Mouse (Mus musculus): Measurements from ENCODE around the gene Fkbp1b. TPM values are rescaled to one million over a fixed set of nuclear protein-coding genes. Genes with fewer than 3 reads are reported as not detected.
"Not testable (repeated sequence)": the region's sequence is repeated elsewhere in the genome, so short reads cannot be mapped to it uniquely, and the experiment has no call there.

Gene Fkbp1b
- polyA plus RNA-seq, 1 experiment from 2014 or later, result 38.8 TPM

DNA sequence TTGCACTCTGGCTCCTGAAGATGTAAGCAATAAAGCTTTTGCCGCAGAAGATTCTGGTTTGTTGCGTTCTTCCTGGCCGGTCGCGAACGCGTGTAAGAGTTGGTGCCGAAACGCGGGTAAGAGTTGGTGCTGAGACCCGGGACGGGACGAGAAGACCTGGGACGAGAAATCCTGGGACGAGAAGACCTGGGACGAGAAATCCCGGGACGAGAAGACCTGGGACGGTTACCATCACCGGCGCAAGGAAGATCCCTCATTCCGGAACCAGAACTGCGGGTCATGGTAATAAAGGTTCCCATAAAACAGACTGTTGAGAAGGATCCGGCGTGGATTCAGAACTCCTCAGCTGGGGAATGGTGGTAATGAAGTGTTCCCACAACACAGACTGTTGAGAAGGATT lies 53.3 kb downstream of the Fkbp1b start:
- H3K27ac ChIP-seq; H3K27me3 ChIP-seq; H3K9me3 ChIP-seq; ATAC-seq (ENCODE audit: low FRiP score); H3K4me3 ChIP-seq; H3K4me1 ChIP-seq (replicated peaks); H3K4me2 ChIP-seq; H3K9ac ChIP-seq; H3K36me3 ChIP-seq: not testable (repeated sequence)
- WGBS, result 94% methylated on average over 25 of the region's 25 CpGs

DNA sequence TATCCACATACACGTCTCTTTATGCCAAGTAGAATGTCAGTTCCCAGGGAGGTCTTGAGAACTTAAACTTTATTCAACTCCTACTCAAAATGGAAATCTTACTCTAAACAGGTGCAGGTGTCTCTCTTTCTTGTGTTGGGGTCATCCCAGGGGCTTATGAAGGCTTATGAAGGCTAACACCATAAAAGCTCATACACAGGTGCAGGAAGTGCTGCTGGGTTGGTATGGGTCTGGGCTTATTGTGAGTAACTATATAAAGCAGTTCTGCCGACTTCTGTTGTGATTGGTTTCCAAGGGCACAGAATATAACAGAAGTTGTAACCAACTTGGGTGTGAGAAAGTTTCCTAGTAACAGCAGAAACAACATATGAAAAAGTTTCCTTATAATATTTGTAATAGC lies 56.9 kb downstream of the Fkbp1b start:
- Histone ChIP-seq H3K27me3 (no peaks in the 10 kb centered on the region), H3K4me3 (no peak overlapping the region), H3K4me2 (no peak overlapping the region), H3K9ac (no peak overlapping the region), H3K36me3 (no peaks in the 10 kb centered on the region), H3K9me3 (no peaks in the 10 kb centered on the region), H3K4me1 (replicated peaks) (no peaks in the 10 kb centered on the region), H3K27ac (no peak overlapping the region)
- 85% methylated on average over 2 of the region's 2 CpGs for WGBS
- ATAC-seq (ENCODE audit: low FRiP score), result no peak

DNA sequence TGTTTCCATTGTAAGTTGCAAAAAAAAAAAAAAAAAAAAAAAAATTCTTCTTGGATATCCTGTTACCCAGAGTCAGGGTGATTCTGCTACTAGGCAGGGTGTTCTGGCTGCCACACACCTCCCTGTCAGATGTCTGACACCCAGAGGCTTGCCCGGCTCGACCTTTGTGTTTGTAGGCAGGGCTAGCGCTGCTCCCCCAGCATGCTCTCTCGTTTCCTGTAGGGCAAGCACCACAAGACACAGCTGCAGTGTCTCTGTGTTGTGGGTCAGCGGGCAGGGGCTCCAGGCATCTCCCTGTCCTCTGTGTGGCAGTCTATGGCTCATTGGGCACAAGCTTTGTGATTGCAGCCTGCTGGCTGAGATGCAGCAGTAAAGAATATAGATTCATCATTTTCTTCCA lies 57.8 kb downstream of the Fkbp1b start:
- ATAC-seq (ENCODE audit: low FRiP score), result no peak
- H3K27ac ChIP-seq, result no peak overlapping the region
- 50% methylated on average over 5 of the region's 5 CpGs for WGBS
- no peak overlapping the region for H3K9ac ChIP-seq
- H3K4me1 ChIP-seq (replicated peaks), result no peaks in the 10 kb centered on the region
- no peak overlapping the region for H3K4me3 ChIP-seq
- no peak overlapping the region for H3K4me2 ChIP-seq
- H3K9me3 ChIP-seq, result no peaks in the 10 kb centered on the region
- H3K27me3 ChIP-seq, result no peaks in the 10 kb centered on the region
- H3K36me3 ChIP-seq, result no peaks in the 10 kb centered on the region

Other genes starting within 250 kb of the Fkbp1b start
- 16.2 and 16.6 TPM in 2 replicates for gene Itsn2, start 249.0 kb downstream of the Fkbp1b start, polyA plus RNA-seq (2015; fragmentation: Nextera tagmentation; extraction: Ambion mirVana)
- not detected in 2 replicates for gene Gm3625, start 248.7 kb downstream of the Fkbp1b start, polyA plus RNA-seq (2015; fragmentation: Nextera tagmentation; extraction: Ambion mirVana)
- 0.75 and 1.1 TPM in 2 replicates for gene Fam228a, start 103.2 kb downstream of the Fkbp1b start, polyA plus RNA-seq (2015; fragmentation: Nextera tagmentation; extraction: Ambion mirVana)
- 12.0 and 12.1 TPM in 2 replicates for gene Pfn4, start 72.6 kb downstream of the Fkbp1b start, polyA plus RNA-seq (2015; fragmentation: Nextera tagmentation; extraction: Ambion mirVana)
- gene Fam228b, start 72.3 kb downstream of the Fkbp1b start, polyA plus RNA-seq (2015; fragmentation: Nextera tagmentation; extraction: Ambion mirVana), result 3.4 and 5.2 TPM in 2 replicates
- gene Sf3b6, start 24.0 kb downstream of the Fkbp1b start, polyA plus RNA-seq (2015; fragmentation: Nextera tagmentation; extraction: Ambion mirVana), result 273 and 274 TPM in 2 replicates
- 15.5 and 16.8 TPM in 2 replicates for gene Wdcp, start 1.7 kb upstream of the Fkbp1b start, polyA plus RNA-seq (2015; fragmentation: Nextera tagmentation; extraction: Ambion mirVana)
- 2.6 and 2.8 TPM in 2 replicates for gene Mfsd2b, start 32.8 kb upstream of the Fkbp1b start, polyA plus RNA-seq (2015; fragmentation: Nextera tagmentation; extraction: Ambion mirVana)
- gene Ubxn2a, start 66.1 kb upstream of the Fkbp1b start, polyA plus RNA-seq (2015; fragmentation: Nextera tagmentation; extraction: Ambion mirVana), result 41.4 and 42.7 TPM in 2 replicates
- 13.9 and 14.8 TPM in 2 replicates for gene Atad2b, start 75.8 kb upstream of the Fkbp1b start, polyA plus RNA-seq (2015; fragmentation: Nextera tagmentation; extraction: Ambion mirVana)

All from hindbrain, embryonic 13.5 days (tissue).